Mouse (Mus musculus) liver, embryonic 16.5 days (tissue): ENCODE data around the gene Nktr. TPM values are rescaled to one million over a fixed set of nuclear protein-coding genes. Genes with fewer than 3 reads are reported as not detected.

ENCODE experiments used
- ATAC-seq: fragments of 200-750 bp; cut with Nextera tagmentation; 2 replicates; pipeline ENCODE4 v1.8.0; 2017; ENCODE audit warnings: low read depth, mild to moderate bottlenecking, moderate number of reproducible peaks, moderate library complexity
- H3K27ac ChIP-seq: fragments of 300-500 bp; sonication (generic); 2 replicates; pipeline ENCODE4 v1.5.1; 2014; ENCODE audit warnings: mild to moderate bottlenecking, low read length
- H3K27me3 ChIP-seq: fragments of 300-500 bp; sonication (generic); 2 replicates; pipeline ENCODE4 v1.6.1; 2014; ENCODE audit warnings: low read depth, low read length, mixed read lengths; ENCODE audit not compliant: control insufficient read depth, insufficient read depth
- H3K36me3 ChIP-seq: fragments of 300-500 bp; sonication (generic); 2 replicates; pipeline ENCODE4 v1.6.1; 2014; ENCODE audit warnings: mild to moderate bottlenecking; ENCODE audit not compliant: control insufficient read depth, insufficient read depth
- H3K4me1 ChIP-seq: fragments of 300-500 bp; sonication (generic); 2 replicates; pipeline ENCODE4 v1.6.1; 2014; ENCODE audit warnings: low read depth, low read length, mixed read lengths; ENCODE audit not compliant: control insufficient read depth
- H3K4me2 ChIP-seq: fragments of 300-500 bp; sonication (generic); 2 replicates; pipeline ENCODE4 v1.6.1; 2014; ENCODE audit warnings: low read depth, low read length, mixed read lengths
- H3K4me3 ChIP-seq: fragments of 300-500 bp; sonication (generic); 2 replicates; pipeline ENCODE4 v1.5.1; 2014; ENCODE audit warnings: low read depth, mild to moderate bottlenecking, low read length
- H3K9ac ChIP-seq: fragments of 300-500 bp; sonication (generic); 2 replicates; pipeline ENCODE4 v1.6.1; 2014; ENCODE audit warnings: low read depth, low read length
- H3K9me3 ChIP-seq: fragments of 300-500 bp; sonication (generic); replicated peaks from 2 replicates; pipeline ENCODE4 v1.6.1; 2016; ENCODE audit warnings: low read length; ENCODE audit not compliant: control insufficient read depth
- WGBS: fragments of 180-500 bp; shearing (Covaris S2); extraction: QIAGEN DNeasy Blood & Tissue Kit; methylation state at CpG from one replicate; pipeline ENCODE4 v1.1.7; 2014; ENCODE audit not compliant: insufficient replicate concordance; 5-methylcytosine and 5-hydroxymethylcytosine counted together
- polyA plus RNA-seq: library from polyadenylated mRNA; unstranded; fragments of >200 nt; fragmentation: Nextera tagmentation; extraction: Ambion mirVana; gene quantifications from 2 replicates; pipeline ENCODE4 v1.2.1, GENCODE M21; 2015

Nktr gene
- polyA plus RNA-seq: 24.9 and 25.2 TPM in 2 replicates

- peak within 1 kb of the TSS; percentile 98 for H3K4me2 ChIP-seq
- peak; percentile 97 for ATAC-seq
- H3K9me3 ChIP-seq: no peaks in the 10 kb centered on the region
- WGBS: under 1% methylated on average over 61 of the region's 61 CpGs
- no peaks in the 10 kb centered on the region for H3K36me3 ChIP-seq
- peak within 1 kb of the TSS; percentile 94 for H3K9ac ChIP-seq
- peak within 1 kb of the TSS; percentile 97 for H3K4me3 ChIP-seq
- no peaks in the 10 kb centered on the region for H3K27me3 ChIP-seq
- peak within 1 kb of the TSS; percentile 98 for H3K27ac ChIP-seq
- H3K4me1 ChIP-seq: peaks cover 18% of the 10 kb centered on the region
Measured at GRCm38 (mm10) chr9:121718792-121719318, at the start of gene Nktr. Gene Nktr, plus strand, starts transcription at chr9:121719169.

DNA sequence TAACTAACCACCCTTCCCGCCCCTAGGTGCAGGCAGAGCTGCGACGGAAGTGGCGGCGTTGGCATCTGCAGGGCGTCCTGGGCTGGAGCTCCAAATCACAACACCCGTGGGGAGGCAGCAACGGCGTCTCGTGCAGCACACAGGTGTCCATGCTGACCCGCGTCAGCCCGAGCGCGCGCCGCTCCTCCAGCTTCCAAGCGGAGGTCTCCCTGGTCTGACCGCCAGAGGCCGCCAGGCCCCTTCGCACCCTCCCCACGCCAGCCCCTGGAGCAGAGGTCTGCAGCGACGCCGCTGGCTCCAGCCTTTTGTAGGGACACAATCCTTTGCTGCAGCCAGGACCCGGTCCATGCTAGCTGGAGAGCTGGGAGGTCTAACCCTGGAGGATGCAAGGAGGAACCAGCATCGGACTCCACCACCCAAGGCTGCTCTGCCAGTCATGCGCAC is 49.6 kb upstream of the Nktr start:
- Histone ChIP-seq H3K4me2 (peak overlapping the region; percentile 51), H3K4me3 (peak overlapping the region; percentile 29), H3K36me3 (no peaks in the 10 kb centered on the region), H3K27me3 (peaks cover 30% of the 10 kb centered on the region), H3K9me3 (no peaks in the 10 kb centered on the region), H3K27ac (no peak overlapping the region), H3K4me1 (peaks cover 5% of the 10 kb centered on the region), H3K9ac (no peak overlapping the region)
- ATAC-seq: 0 out of 2 replicates have a peak, but pooled peaks have one; percentile 25
- under 1% methylated on average over 28 of the region's 28 CpGs for WGBS

DNA sequence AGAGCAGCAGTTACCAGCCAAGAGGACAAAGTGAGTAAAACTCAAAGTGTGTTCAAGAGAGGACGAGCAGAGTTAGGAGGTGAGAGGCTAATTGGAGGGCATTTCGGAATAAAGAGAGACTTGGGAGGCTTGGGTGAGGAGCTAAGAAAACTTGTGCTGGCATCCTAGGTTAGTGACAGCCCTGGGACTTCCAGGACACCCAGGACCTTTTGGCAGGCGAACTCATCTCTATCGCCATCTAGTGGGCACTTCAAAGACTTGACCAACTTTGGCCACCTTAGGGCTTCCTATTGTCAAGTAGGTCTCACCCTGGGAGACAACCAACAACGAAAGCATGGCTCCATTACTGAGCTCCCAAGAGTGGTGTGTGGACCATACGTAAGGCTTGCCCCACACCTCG is 47.7 kb upstream of the Nktr start:
- Histone ChIP-seq H3K9me3 (no peaks in the 10 kb centered on the region), H3K9ac (no peak overlapping the region), H3K36me3 (no peaks in the 10 kb centered on the region), H3K4me1 (peaks cover 5% of the 10 kb centered on the region), H3K27ac (no peak overlapping the region), H3K27me3 (peaks cover 30% of the 10 kb centered on the region), H3K4me2 (no peak overlapping the region), H3K4me3 (no peak overlapping the region)
- WGBS: 14% methylated on average over 7 of the region's 7 CpGs
- ATAC-seq: no peak

DNA sequence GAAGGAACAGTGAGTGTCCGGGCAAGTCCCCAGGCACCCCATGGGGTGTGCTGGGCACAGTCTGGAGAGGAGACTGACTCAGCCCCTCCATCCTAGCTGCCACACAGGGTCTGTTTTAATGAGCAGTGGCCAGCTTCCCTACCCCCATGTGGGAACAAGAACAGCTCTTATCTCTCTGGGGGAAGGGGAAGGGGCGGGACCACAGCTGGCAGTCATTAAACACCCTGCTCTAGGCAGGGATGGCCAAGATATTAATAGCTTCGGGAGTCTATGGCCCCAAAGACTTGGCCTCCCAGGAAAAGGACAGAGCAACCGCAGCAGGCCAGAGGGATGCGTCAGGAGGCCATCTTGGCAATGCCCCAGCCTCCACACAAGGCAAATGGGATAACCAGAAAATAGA is 46.7 kb upstream of the Nktr start:
- ATAC-seq: no peak
- no peak overlapping the region for H3K4me3 ChIP-seq
- 14% methylated on average over 5 of the region's 5 CpGs for whole genome bisulfite sequencing
- no peaks in the 10 kb centered on the region for H3K9me3 ChIP-seq
- no peak overlapping the region for H3K9ac ChIP-seq
- no peak overlapping the region for H3K4me2 ChIP-seq
- peaks cover 7% of the 10 kb centered on the region for H3K4me1 ChIP-seq
- H3K27me3 ChIP-seq: peaks cover 27% of the 10 kb centered on the region
- no peaks in the 10 kb centered on the region for H3K36me3 ChIP-seq
- H3K27ac ChIP-seq: no peak overlapping the region

DNA sequence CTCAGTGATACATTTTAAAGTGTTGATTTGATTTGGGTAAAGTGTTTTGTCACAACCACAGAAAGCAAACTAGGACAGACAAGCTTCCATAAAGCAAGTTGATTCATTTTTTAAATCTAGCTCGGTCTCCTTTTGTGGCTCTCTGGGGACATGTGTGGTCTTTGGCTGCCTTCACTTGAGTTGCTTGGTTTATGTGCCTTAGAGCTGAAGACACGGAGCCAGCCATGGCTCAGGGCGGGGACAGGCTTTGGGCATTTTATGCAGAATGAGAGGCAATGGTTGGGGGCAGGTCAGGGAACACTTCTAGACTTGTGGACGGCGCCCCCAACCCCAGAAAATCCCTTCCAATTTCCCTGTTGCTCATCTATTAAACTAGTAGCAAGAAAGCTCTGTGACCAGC is 45.3 kb upstream of the Nktr start:
- Histone ChIP-seq H3K9ac (no peak overlapping the region), H3K36me3 (no peaks in the 10 kb centered on the region), H3K4me2 (no peak overlapping the region), H3K4me3 (no peak overlapping the region), H3K9me3 (no peaks in the 10 kb centered on the region), H3K4me1 (peaks cover 9% of the 10 kb centered on the region), H3K27me3 (peaks cover 19% of the 10 kb centered on the region), H3K27ac (no peak overlapping the region)
- WGBS: 71% methylated on average over 5 of the region's 5 CpGs
- no peak for ATAC-seq

- H3K4me3 ChIP-seq: no peak overlapping the region
- H3K4me2 ChIP-seq: 0 out of 2 replicates have a peak overlapping the region, but pooled peaks have one; percentile 17
- H3K27ac ChIP-seq: peak overlapping the region; percentile 50
- H3K27me3 ChIP-seq: peaks cover 6% of the 10 kb centered on the region; the same call in 1 of the 2 replicates
- H3K9me3 ChIP-seq: no peaks in the 10 kb centered on the region
- H3K4me1 ChIP-seq: peaks cover 9% of the 10 kb centered on the region
- 0 out of 2 replicates have a peak, but pooled peaks have one; percentile 36 for ATAC-seq
- 34% methylated on average over 9 of the region's 9 CpGs for WGBS
- H3K36me3 ChIP-seq: no peaks in the 10 kb centered on the region
- H3K9ac ChIP-seq: no peak overlapping the region
Measured at GRCm38 (mm10) chr9:121675011-121675410, 44.0 kb upstream of the Nktr start.

DNA sequence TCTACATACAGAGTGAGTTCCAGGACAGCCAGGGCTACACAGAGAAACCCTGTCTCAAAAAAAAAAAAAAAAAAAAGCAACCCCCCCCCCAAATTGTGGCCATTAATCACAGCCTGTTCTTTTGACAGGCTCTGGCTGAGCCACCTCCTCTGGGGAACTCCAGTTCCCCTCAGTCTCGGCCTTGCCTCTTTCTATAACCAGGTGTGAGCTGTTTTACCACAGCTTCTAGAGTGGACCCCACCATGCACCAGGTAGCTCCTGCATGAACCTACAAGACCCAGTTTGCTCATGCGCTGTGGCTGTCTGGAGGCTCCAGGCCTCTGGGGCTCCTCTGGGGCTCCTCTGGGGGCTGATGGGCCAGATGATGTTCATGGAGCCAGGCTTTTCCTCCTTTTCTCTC is 43.4 kb upstream of the Nktr start:
- H3K9me3 ChIP-seq: no peaks in the 10 kb centered on the region
- WGBS: 59% methylated on average over 2 of the region's 2 CpGs
- ATAC-seq: no peak
- H3K4me1 ChIP-seq: peaks cover 9% of the 10 kb centered on the region
- H3K27me3 ChIP-seq: peaks cover under 1% of the 10 kb centered on the region; the same call in 1 of the 2 replicates
- no peak overlapping the region for H3K9ac ChIP-seq
- H3K36me3 ChIP-seq: no peaks in the 10 kb centered on the region
- H3K4me2 ChIP-seq: no peak overlapping the region
- no peak overlapping the region for H3K4me3 ChIP-seq
- H3K27ac ChIP-seq: no peak overlapping the region

GRCm38 (mm10) chr9:121677069-121677468 is 41.9 kb upstream of the Nktr start:
- H3K9me3 ChIP-seq: no peaks in the 10 kb centered on the region
- WGBS: 10% methylated on average over 4 of the region's 4 CpGs
- no peak overlapping the region for H3K9ac ChIP-seq
- H3K36me3 ChIP-seq: no peaks in the 10 kb centered on the region
- H3K4me1 ChIP-seq: peaks cover 6% of the 10 kb centered on the region
- no peak for ATAC-seq
- no peaks in the 10 kb centered on the region for H3K27me3 ChIP-seq
- H3K4me2 ChIP-seq: no peak overlapping the region
- no peak overlapping the region for H3K27ac ChIP-seq
- no peak overlapping the region for H3K4me3 ChIP-seq

- WGBS: 17% methylated on average over 8 of the region's 8 CpGs
- H3K4me1 ChIP-seq: peaks cover 4% of the 10 kb centered on the region
- no peak for ATAC-seq
- no peaks in the 10 kb centered on the region for H3K36me3 ChIP-seq
- no peak overlapping the region for H3K4me2 ChIP-seq
- no peaks in the 10 kb centered on the region for H3K9me3 ChIP-seq
- H3K27ac ChIP-seq: no peak overlapping the region
- no peaks in the 10 kb centered on the region for H3K27me3 ChIP-seq
- no peak overlapping the region for H3K4me3 ChIP-seq
- no peak overlapping the region for H3K9ac ChIP-seq
Measured at GRCm38 (mm10) chr9:121677476-121677875, 41.5 kb upstream of the Nktr start.
